Mouse (Mus musculus) lung, embryonic 16.5 days (tissue): ENCODE measurements around the gene Psg19. TPM values are rescaled to one million over a fixed set of nuclear protein-coding genes. Genes with fewer than 3 reads are reported as not detected.
A peak's percentile ranks its signal among the peaks of the same experiment; 100 is the strongest.
"Not testable (repeated sequence)": the region's sequence is repeated elsewhere in the genome, so short reads cannot be mapped to it uniquely, and the experiment has no call there.

Source experiments
- ATAC-seq: fragments of 200-750 bp; cut with Nextera tagmentation; 2 replicates; pipeline ENCODE4 v1.8.0; 2017; ENCODE audit warnings: low read depth, mild to moderate bottlenecking, moderate library complexity
- H3K27ac ChIP-seq: fragments of 300-500 bp; sonication (generic); 2 replicates; pipeline ENCODE4 v1.5.1; 2014; ENCODE audit warnings: mild to moderate bottlenecking, control low read depth, low read length
- H3K27me3 ChIP-seq: fragments of 300-500 bp; sonication (generic); 2 replicates; pipeline ENCODE4 v1.6.1; 2014; ENCODE audit warnings: low read depth, low read length, mixed read lengths; ENCODE audit not compliant: control insufficient read depth, insufficient read depth
- H3K36me3 ChIP-seq: fragments of 300-500 bp; sonication (generic); 2 replicates; pipeline ENCODE4 v1.6.1; 2014; ENCODE audit warnings: low read length; ENCODE audit not compliant: control insufficient read depth, insufficient read depth
- H3K4me1 ChIP-seq: fragments of 300-500 bp; sonication (generic); replicated peaks from 2 replicates; pipeline ENCODE4 v1.6.1; 2014; ENCODE audit warnings: low read length, mixed read lengths; ENCODE audit not compliant: control insufficient read depth, insufficient read depth
- H3K4me2 ChIP-seq: fragments of 300-500 bp; sonication (generic); 2 replicates; pipeline ENCODE4 v1.6.1; 2014; ENCODE audit warnings: low read depth, low read length, control low read depth
- H3K4me3 ChIP-seq: fragments of 300-500 bp; sonication (generic); 2 replicates; pipeline ENCODE4 v1.5.1; 2014; ENCODE audit warnings: mild to moderate bottlenecking, low read length, control low read depth
- H3K9ac ChIP-seq: fragments of 300-500 bp; sonication (generic); 2 replicates; pipeline ENCODE4 v1.6.1; 2014; ENCODE audit warnings: low read length, control low read depth
- H3K9me3 ChIP-seq: fragments of 300-500 bp; sonication (generic); 2 replicates; pipeline ENCODE4 v1.6.1; 2016; ENCODE audit warnings: low read length; ENCODE audit not compliant: control insufficient read depth
- WGBS: fragments of 180-500 bp; shearing (Covaris S2); extraction: QIAGEN DNeasy Blood & Tissue Kit; methylation state at CpG from one replicate; pipeline ENCODE4 v1.1.7; 2014; 5-methylcytosine and 5-hydroxymethylcytosine counted together
- polyA plus RNA-seq: library from polyadenylated mRNA; unstranded; fragments of >200 nt; fragmentation: Nextera tagmentation; extraction: Ambion mirVana; gene quantifications from 2 replicates; pipeline ENCODE4 v1.2.1, GENCODE M21; 2015

Psg19 gene
- polyA plus RNA-seq, 1 experiment from 2014 or later = not detected

- Histone ChIP-seq H3K9me3 (no peaks in the 10 kb centered on the region), H3K27me3 (no peaks in the 10 kb centered on the region), H3K27ac (no peak within 1 kb of the TSS), H3K9ac (no peak within 1 kb of the TSS), H3K4me3 (no peak within 1 kb of the TSS), H3K36me3 (no peaks in the 10 kb centered on the region), H3K4me1 (no peaks in the 10 kb centered on the region), H3K4me2 (no peak within 1 kb of the TSS)
- ATAC-seq = no peak
- 66% methylated on average over 3 of the region's 3 CpGs for WGBS
Measured at GRCm38 (mm10) chr7:18821507-18821906, 23.2 kb upstream of the Psg19 start, which contains the start of gene Psg17. TSS of gene Psg17 (minus strand) at chr7:18821607.

GRCm38 (mm10) chr7:18818301-18818700, 20.0 kb upstream of the Psg19 start:
- Histone ChIP-seq H3K4me1 (no peaks in the 10 kb centered on the region), H3K9ac (no peak overlapping the region), H3K9me3 (no peaks in the 10 kb centered on the region), H3K27me3 (no peaks in the 10 kb centered on the region), H3K27ac (no peak overlapping the region), H3K4me3 (no peak overlapping the region), H3K4me2 (no peak overlapping the region), H3K36me3 (no peaks in the 10 kb centered on the region)
- WGBS = 62% methylated on average over 9 of the region's 9 CpGs
- ATAC-seq = no peak

GRCm38 (mm10) chr7:18803526-18803925, 5.2 kb upstream of the Psg19 start:
- ATAC-seq = no peak
- Histone ChIP-seq H3K27me3 (no peaks in the 10 kb centered on the region), H3K27ac (no peak overlapping the region), H3K4me1 (no peaks in the 10 kb centered on the region), H3K36me3 (no peaks in the 10 kb centered on the region), H3K9me3 (no peaks in the 10 kb centered on the region), H3K4me3 (no peak overlapping the region), H3K9ac (no peak overlapping the region), H3K4me2 (no peak overlapping the region)

GRCm38 (mm10) chr7:18799129-18799528, 809 bp upstream of the Psg19 start:
- Histone ChIP-seq H3K4me2 (no peak overlapping the region), H3K27ac (no peak overlapping the region), H3K4me3 (no peak overlapping the region), H3K27me3 (no peaks in the 10 kb centered on the region), H3K9me3 (no peaks in the 10 kb centered on the region), H3K9ac (no peak overlapping the region), H3K4me1 (no peaks in the 10 kb centered on the region), H3K36me3 (no peaks in the 10 kb centered on the region)
- ATAC-seq = no peak
- 30% methylated on average over 3 of the region's 3 CpGs for WGBS

- H3K4me3 ChIP-seq, H3K4me2 ChIP-seq, ATAC-seq, H3K27me3 ChIP-seq, H3K9ac ChIP-seq, H3K9me3 ChIP-seq, H3K4me1 ChIP-seq, H3K27ac ChIP-seq, H3K36me3 ChIP-seq: not testable (repeated sequence)
Measured at GRCm38 (mm10) chr7:18790671-18791070, 7.6 kb downstream of the Psg19 start.

- H3K27ac ChIP-seq, ATAC-seq, H3K4me2 ChIP-seq, H3K9me3 ChIP-seq, H3K4me1 ChIP-seq, H3K4me3 ChIP-seq, H3K36me3 ChIP-seq, H3K9ac ChIP-seq, H3K27me3 ChIP-seq: not testable (repeated sequence)
- 37% methylated on average over 2 of the region's 2 CpGs for WGBS
Measured at GRCm38 (mm10) chr7:18781301-18781700, 17.0 kb downstream of the Psg19 start.

- Histone ChIP-seq H3K9ac (no peak overlapping the region), H3K27me3 (no peaks in the 10 kb centered on the region), H3K4me1 (no peaks in the 10 kb centered on the region), H3K9me3 (no peaks in the 10 kb centered on the region), H3K4me2 (no peak overlapping the region), H3K36me3 (no peaks in the 10 kb centered on the region), H3K27ac (no peak overlapping the region), H3K4me3 (no peak overlapping the region)
- ATAC-seq = peak; percentile 75
Measured at GRCm38 (mm10) chr7:18779337-18779781, 19.0 kb downstream of the Psg19 start.

GRCm38 (mm10) chr7:18762885-18763284, 35.4 kb downstream of the Psg19 start:
- ATAC-seq, H3K27me3 ChIP-seq, H3K4me1 ChIP-seq, H3K4me3 ChIP-seq, H3K36me3 ChIP-seq, H3K4me2 ChIP-seq, H3K27ac ChIP-seq, H3K9ac ChIP-seq, H3K9me3 ChIP-seq: not testable (repeated sequence)
- WGBS = 20% methylated on average over 1 of the region's 2 CpGs

- H3K9me3 ChIP-seq, H3K36me3 ChIP-seq, ATAC-seq, H3K4me2 ChIP-seq, H3K4me1 ChIP-seq, H3K9ac ChIP-seq, H3K27me3 ChIP-seq, H3K4me3 ChIP-seq, H3K27ac ChIP-seq: not testable (repeated sequence)
- WGBS = 82% methylated on average over 7 of the region's 7 CpGs
Measured at GRCm38 (mm10) chr7:18760152-18760551, 38.2 kb downstream of the Psg19 start.

GRCm38 (mm10) chr7:18749896-18750477, 48.3 kb downstream of the Psg19 start:
- not testable (repeated sequence) for H3K9ac ChIP-seq, H3K4me3 ChIP-seq, H3K27ac ChIP-seq, H3K4me1 ChIP-seq, H3K36me3 ChIP-seq, H3K4me2 ChIP-seq, H3K9me3 ChIP-seq
- peak; percentile 71 for ATAC-seq
- 52% methylated on average over 11 of the region's 13 CpGs for WGBS
- H3K27me3 ChIP-seq = peaks cover 12% of the 10 kb centered on the region
